Mouse (Mus musculus) spleen, postnatal 4 days (tissue): ENCODE data around the gene Stpg1.

Source experiments
- DNase-seq, 2 experiments: peaks; one replicate each; pipeline ENCODE4 v3.0.0; 2022; ENCODE audit warnings: low spot score in 2 of 2

The Stpg1 gene

GRCm38 (mm10) chr4:135549323-135549722 lies 54.7 kb downstream of the Stpg1 start:
- no peak for DNase-seq

DNA sequence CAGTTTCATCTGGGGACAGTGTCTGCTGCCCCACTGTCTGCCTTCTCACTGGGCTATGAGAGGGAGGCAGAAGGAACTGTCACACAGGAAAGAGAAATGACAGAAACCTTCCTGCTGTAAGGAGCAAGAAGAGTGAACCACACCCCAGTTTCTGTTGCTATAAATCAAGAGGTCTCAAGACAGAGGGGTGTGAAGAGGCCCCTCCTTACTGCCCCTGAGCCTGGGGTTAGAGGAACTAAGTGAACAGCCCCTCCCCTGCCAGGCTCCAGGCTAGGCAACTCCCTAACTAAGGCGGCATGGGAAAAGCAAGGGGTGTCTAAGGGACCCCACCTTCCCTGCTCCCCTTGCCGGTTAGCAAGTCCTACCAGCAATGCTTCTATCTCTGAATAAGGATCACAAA lies 69.2 kb downstream of the Stpg1 start:
- DNase-seq = no peak

DNA sequence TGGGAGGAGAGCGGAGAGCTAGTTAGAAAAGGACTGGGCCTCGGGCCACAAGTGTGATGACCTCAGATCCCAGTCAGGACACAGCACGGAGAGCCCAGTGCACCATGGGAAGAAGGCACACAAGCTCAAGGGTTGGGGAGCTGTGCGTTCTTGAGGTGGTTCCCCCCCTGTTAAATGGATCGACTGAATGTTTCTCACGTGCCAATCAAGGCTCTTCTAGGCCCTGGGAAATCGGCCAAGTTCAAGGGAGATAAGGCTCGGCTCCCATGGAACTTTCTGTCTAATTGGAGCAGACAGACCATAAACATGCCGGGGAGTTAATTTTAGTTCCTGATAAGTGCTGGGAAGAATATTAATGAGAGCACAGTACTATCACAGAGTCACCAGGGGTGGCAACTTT lies 70.8 kb downstream of the Stpg1 start:
- DNase-seq = no peak

- no peak for DNase-seq
Observed at GRCm38 (mm10) chr4:135567042-135567441, 72.5 kb downstream of the Stpg1 start.

DNA sequence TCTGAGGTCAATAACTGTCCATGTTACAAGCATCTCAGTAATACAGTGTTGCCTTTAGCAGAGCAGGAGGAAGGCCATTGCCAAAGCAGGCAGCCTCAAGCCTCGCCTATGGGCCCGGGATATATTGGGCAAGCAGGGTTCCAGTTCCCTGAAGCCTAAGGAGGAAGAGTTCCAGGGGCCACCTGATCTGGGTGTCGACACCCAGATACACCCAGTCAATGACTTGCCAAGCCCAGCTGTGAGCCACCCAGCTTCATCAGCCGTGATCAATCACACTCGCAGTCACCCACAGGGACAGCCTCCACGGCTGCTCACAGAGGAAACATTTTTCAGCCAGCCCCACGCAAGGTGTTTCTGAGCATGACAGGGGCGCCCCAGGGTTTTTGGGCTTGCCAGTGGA lies 72.9 kb downstream of the Stpg1 start:
- DNase-seq = no peak

DNA sequence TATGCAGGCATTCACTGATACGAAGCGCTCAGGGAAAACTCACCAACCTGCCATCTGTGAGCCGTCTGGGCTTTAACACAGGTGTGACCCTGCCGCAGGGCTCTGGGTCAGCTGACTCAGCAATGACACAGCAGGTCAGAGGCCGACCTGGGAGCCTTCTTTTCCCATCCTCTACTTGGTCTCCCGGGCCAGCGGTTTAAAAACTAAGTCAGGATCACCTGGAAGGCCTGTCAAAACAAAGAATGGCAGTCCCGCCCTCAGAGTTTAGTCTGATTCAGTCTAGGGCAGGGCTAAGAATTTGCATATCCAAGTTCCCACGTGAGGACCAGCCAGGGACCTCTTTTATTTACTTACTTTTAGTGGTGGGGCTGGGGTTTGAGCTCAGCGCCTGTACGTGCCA lies 74.6 kb downstream of the Stpg1 start:
- no peak for DNase-seq

- peak in 1 of 2 experiments; percentile 27 for DNase-seq
Observed at GRCm38 (mm10) chr4:135570152-135571036, 75.8 kb downstream of the Stpg1 start.

GRCm38 (mm10) chr4:135571037-135571550 lies 76.5 kb downstream of the Stpg1 start:
- DNase-seq = no peak

DNA sequence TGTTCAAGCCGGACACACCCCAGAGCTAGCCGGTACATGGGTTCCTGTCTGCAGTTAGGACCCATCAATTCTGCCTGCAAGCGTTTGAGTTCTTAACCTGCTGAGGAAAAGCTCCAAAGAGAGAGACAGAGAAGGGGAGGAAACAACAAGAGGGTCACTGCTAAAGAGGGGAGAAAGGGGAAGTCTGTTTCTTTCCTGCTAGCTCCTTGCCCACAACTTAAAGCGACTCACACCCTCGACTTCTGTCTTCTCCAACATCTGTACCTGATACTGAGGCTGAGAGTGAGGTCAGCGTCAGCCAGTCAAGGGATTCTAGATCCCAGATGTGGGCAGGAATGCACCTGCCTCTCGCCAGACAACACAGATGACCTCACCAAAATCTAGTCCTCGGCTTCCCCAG lies 77.7 kb downstream of the Stpg1 start:
- no peak for DNase-seq

- DNase-seq = no peak
Observed at GRCm38 (mm10) chr4:135573251-135573808, 78.7 kb downstream of the Stpg1 start, which contains the start of gene Grhl3. Gene Grhl3, minus strand, starts transcription at chr4:135573630.

- DNase-seq = no peak
Observed at GRCm38 (mm10) chr4:135575365-135576140, 81.0 kb downstream of the Stpg1 start.

DNA sequence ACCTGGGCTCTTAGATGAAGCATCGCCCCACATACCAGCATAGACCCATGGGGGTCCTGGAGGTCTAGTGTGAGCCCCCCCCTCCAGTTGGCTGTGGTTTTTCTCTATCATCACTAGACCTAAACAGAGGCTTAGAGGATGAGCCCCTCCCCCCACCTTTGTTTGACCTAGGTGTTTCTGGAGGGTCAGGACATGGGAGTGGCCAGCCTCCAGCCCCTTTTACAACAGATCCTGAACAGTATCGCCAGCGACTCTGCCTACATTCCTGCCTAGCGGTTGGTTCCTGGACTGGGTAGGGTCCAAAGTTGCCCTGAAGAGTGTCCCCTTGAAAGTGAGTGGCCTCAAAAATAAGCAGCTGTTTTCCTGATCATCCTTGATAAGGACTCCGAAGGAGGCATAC lies 83.9 kb downstream of the Stpg1 start:
- no peak for DNase-seq

GRCm38 (mm10) chr4:135579695-135580094 lies 85.1 kb downstream of the Stpg1 start:
- DNase-seq = no peak

DNA sequence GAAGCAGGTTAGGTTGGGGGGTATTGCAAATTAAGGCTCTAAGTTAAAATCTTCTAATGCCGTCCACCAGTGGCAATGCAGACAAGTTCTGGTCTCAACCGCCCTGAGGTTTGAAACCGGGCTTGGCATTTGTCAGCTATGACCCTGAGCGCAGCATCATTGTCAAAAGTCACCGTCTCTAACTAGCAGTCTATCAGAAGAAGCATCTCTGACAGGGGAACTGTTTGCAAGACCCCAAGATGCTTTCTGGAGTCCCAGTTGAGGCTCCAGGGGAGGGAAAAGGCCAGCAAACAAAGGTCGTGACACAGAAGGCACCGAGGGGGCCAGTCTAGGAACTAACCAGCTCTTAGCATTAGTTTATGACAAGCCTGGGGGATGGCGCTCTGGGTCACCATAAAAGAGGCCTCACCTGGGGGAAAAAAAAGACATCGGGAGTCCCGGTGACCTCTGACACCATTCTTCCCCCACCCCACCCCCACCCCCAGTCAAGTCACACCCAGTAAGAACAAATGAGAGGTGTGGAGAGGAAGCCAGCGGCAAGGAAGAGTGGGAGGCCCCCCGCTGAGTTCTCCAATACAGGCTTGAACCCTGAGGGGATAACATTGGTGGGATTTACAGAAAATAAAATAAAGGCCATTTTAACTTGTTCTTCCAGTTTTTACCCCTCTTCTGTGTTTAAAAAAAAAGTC lies 86.8 kb downstream of the Stpg1 start:
- DNase-seq = no peak

DNA sequence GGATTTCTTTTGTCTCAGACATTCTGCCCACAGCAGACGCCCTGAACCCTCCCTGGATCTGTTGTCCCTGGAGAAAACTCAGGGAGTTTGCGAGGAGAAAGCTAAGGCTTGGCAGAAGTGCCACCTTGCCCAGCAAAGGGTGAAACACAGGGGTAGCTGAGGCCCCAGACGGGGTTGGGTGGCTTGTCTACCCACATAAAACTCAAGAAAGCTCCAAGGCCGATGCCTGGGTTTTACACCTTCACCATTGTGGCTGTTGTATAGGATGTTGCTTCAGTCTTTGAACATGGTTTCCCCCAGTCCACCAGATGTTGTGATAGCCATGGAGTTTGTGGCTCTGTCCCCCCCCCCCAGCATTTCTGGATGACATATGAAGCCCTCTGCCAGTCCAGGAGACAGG lies 90.2 kb downstream of the Stpg1 start:
- DNase-seq = no peak
